Mouse (Mus musculus): ENCODE results near the gene Arhgap15. TPM values are rescaled to one million over a fixed set of nuclear protein-coding genes. Genes with fewer than 3 reads are reported as not detected.
"Not testable (repeated sequence)": the region's sequence is repeated elsewhere in the genome, so short reads cannot be mapped to it uniquely, and the experiment has no call there.

Gene Arhgap15
- total and polyA plus RNA-seq, 3 experiments: 0.39 to 1.2 (median 0.70) TPM

GRCm38 (mm10) chr2:43727693-43728092 is 20.9 kb upstream of the Arhgap15 start:
- 55% methylated on average over 8 of the region's 8 CpGs for WGBS
- intact Hi-C loops (cut with DNase I): no loop called here
- H3K4me1 ChIP-seq (ENCODE audit: control insufficient read depth, insufficient read depth, low read length): no peaks in the 10 kb centered on the region
- H3K9ac ChIP-seq (ENCODE audit: low read depth, low read length): no peak overlapping the region
- H3K36me3 ChIP-seq (ENCODE audit: control insufficient read depth, insufficient read depth, low read length): no peaks in the 10 kb centered on the region
- H3K4me3 ChIP-seq: no peak overlapping the region
- H3K27me3 ChIP-seq (ENCODE audit: control insufficient read depth, insufficient read depth, low read length): no peaks in the 10 kb centered on the region
- no peaks in the 10 kb centered on the region for H3K79me2 ChIP-seq (replicated peaks; ENCODE audit: control insufficient read depth, insufficient read depth, low read length)
- peak in 1 of 2 experiments; percentile 19 for DNase-seq
- TF ChIP-seq EP300 (IDR thresholded peaks at IDR 0.05; ENCODE audit: insufficient read depth, low read depth, low read length) (no peak), POLR2A (IDR thresholded peaks at IDR 0.05; ENCODE audit: insufficient read depth, low read depth, low read length) (no peak), CTCF (IDR thresholded peaks at IDR 0.05) (no peak)
- H3K27ac ChIP-seq: no peak overlapping the region

GRCm38 (mm10) chr2:43728831-43729230 is 19.8 kb upstream of the Arhgap15 start:
- 89% methylated on average over 3 of the region's 3 CpGs for WGBS
- no peak for DNase-seq

GRCm38 (mm10) chr2:43732396-43732795 is 16.2 kb upstream of the Arhgap15 start:
- H3K27ac ChIP-seq: no peak overlapping the region
- H3K9ac ChIP-seq (ENCODE audit: low read depth, low read length): no peak overlapping the region
- TF ChIP-seq EP300 (IDR thresholded peaks at IDR 0.05; ENCODE audit: insufficient read depth, low read depth, low read length): no peak
- TF ChIP-seq CTCF (IDR thresholded peaks at IDR 0.05): no peak
- no peak for TF ChIP-seq POLR2A (IDR thresholded peaks at IDR 0.05; ENCODE audit: insufficient read depth, low read depth, low read length)
- H3K79me2 ChIP-seq (replicated peaks; ENCODE audit: control insufficient read depth, insufficient read depth, low read length): no peaks in the 10 kb centered on the region
- no peak for DNase-seq
- WGBS: 33% methylated on average over 3 of the region's 3 CpGs
- intact Hi-C loops (cut with DNase I): no loop called here
- H3K27me3 ChIP-seq (ENCODE audit: control insufficient read depth, insufficient read depth, low read length): no peaks in the 10 kb centered on the region
- H3K4me1 ChIP-seq (ENCODE audit: control insufficient read depth, insufficient read depth, low read length): no peaks in the 10 kb centered on the region
- H3K4me3 ChIP-seq: no peak overlapping the region
- no peaks in the 10 kb centered on the region for H3K36me3 ChIP-seq (ENCODE audit: control insufficient read depth, insufficient read depth, low read length)

More at GRCm38 (mm10) chr2:43728831-43729230, 19.8 kb upstream of the Arhgap15 start:
- H3K36me3 ChIP-seq (ENCODE audit: control insufficient read depth, insufficient read depth, low read length): no peaks in the 10 kb centered on the region
- H3K4me1 ChIP-seq (ENCODE audit: control insufficient read depth, insufficient read depth, low read length): no peaks in the 10 kb centered on the region
- no peak overlapping the region for H3K9ac ChIP-seq (ENCODE audit: low read depth, low read length)
- no peak for TF ChIP-seq EP300 (IDR thresholded peaks at IDR 0.05; ENCODE audit: insufficient read depth, low read depth, low read length)
- no peak for TF ChIP-seq POLR2A (IDR thresholded peaks at IDR 0.05; ENCODE audit: insufficient read depth, low read depth, low read length)
- TF ChIP-seq CTCF (IDR thresholded peaks at IDR 0.05): no peak
- no peaks in the 10 kb centered on the region for H3K27me3 ChIP-seq (ENCODE audit: control insufficient read depth, insufficient read depth, low read length)
- H3K79me2 ChIP-seq (replicated peaks; ENCODE audit: control insufficient read depth, insufficient read depth, low read length): no peaks in the 10 kb centered on the region
- H3K27ac ChIP-seq: no peak overlapping the region
- no peak overlapping the region for H3K4me3 ChIP-seq
- intact Hi-C loops (cut with DNase I): no loop called here

GRCm38 (mm10) chr2:43735071-43735470 is 13.6 kb upstream of the Arhgap15 start:
- H3K27me3 ChIP-seq (ENCODE audit: control insufficient read depth, insufficient read depth, low read length); H3K9ac ChIP-seq (ENCODE audit: low read depth, low read length): not testable (repeated sequence)
- 81% methylated on average over 4 of the region's 4 CpGs for WGBS

GRCm38 (mm10) chr2:43737546-43737945 is 11.1 kb upstream of the Arhgap15 start:
- Histone ChIP-seq H3K79me2 (replicated peaks; ENCODE audit: control insufficient read depth, insufficient read depth, low read length) (no peaks in the 10 kb centered on the region), H3K36me3 (ENCODE audit: control insufficient read depth, insufficient read depth, low read length) (no peaks in the 10 kb centered on the region), H3K27me3 (ENCODE audit: control insufficient read depth, insufficient read depth, low read length) (no peaks in the 10 kb centered on the region), H3K9ac (ENCODE audit: low read depth, low read length) (no peak overlapping the region), H3K4me1 (ENCODE audit: control insufficient read depth, insufficient read depth, low read length) (no peaks in the 10 kb centered on the region), H3K27ac (no peak overlapping the region), H3K4me3 (no peak overlapping the region)
- WGBS: 81% methylated on average over 7 of the region's 7 CpGs
- TF ChIP-seq EP300 (IDR thresholded peaks at IDR 0.05; ENCODE audit: insufficient read depth, low read depth, low read length): no peak
- TF ChIP-seq CTCF (IDR thresholded peaks at IDR 0.05): no peak
- no peak for TF ChIP-seq POLR2A (IDR thresholded peaks at IDR 0.05; ENCODE audit: insufficient read depth, low read depth, low read length)
- DNase-seq: no peak
- intact Hi-C loops (cut with DNase I): no loop called here

More at GRCm38 (mm10) chr2:43735071-43735470, 13.6 kb upstream of the Arhgap15 start:
- H3K79me2 ChIP-seq (replicated peaks; ENCODE audit: control insufficient read depth, insufficient read depth, low read length); H3K4me1 ChIP-seq (ENCODE audit: control insufficient read depth, insufficient read depth, low read length); DNase-seq; H3K36me3 ChIP-seq (ENCODE audit: control insufficient read depth, insufficient read depth, low read length); H3K27ac ChIP-seq; intact Hi-C loops (cut with DNase I); H3K4me3 ChIP-seq: not testable (repeated sequence)

GRCm38 (mm10) chr2:43738562-43739112 is 10.0 kb upstream of the Arhgap15 start:
- Histone ChIP-seq H3K4me1 (ENCODE audit: control insufficient read depth, insufficient read depth, low read length) (no peaks in the 10 kb centered on the region), H3K36me3 (ENCODE audit: control insufficient read depth, insufficient read depth, low read length) (no peaks in the 10 kb centered on the region), H3K27ac (no peak overlapping the region), H3K4me3 (no peak overlapping the region), H3K9ac (ENCODE audit: low read depth, low read length) (no peak overlapping the region), H3K27me3 (ENCODE audit: control insufficient read depth, insufficient read depth, low read length) (no peaks in the 10 kb centered on the region), H3K79me2 (replicated peaks; ENCODE audit: control insufficient read depth, insufficient read depth, low read length) (no peaks in the 10 kb centered on the region)
- TF ChIP-seq EP300 (IDR thresholded peaks at IDR 0.05; ENCODE audit: insufficient read depth, low read depth, low read length): no peak
- no peak for TF ChIP-seq POLR2A (IDR thresholded peaks at IDR 0.05; ENCODE audit: insufficient read depth, low read depth, low read length)
- no peak for TF ChIP-seq CTCF (IDR thresholded peaks at IDR 0.05)
- 72% methylated on average over 10 of the region's 10 CpGs for WGBS
- DNase-seq: peak; percentile 22 to 34
- intact Hi-C loops (cut with DNase I): no loop called here

Data from heart, adult 2 months (tissue).